Mouse (Mus musculus): ENCODE data around the gene Cnp.

GRCm38 (mm10) chr11:100613241-100613640 is 38.5 kb downstream of the Cnp start:
- no peak for TF ChIP-seq CTCF (IDR thresholded peaks at IDR 0.05; ENCODE audit: insufficient read depth, low read length)
- no peak for TF ChIP-seq POLR2A (IDR thresholded peaks at IDR 0.05; ENCODE audit: borderline replicate concordance, extremely low read depth, low read depth, low read length)
